Mouse (Mus musculus) heart, embryonic 11.5 days (tissue): Measurements from ENCODE around the gene Esrrb. TPM values are rescaled to one million over a fixed set of nuclear protein-coding genes. Genes with fewer than 3 reads are reported as not detected.

Experiments used
- ATAC-seq: fragments of 200-750 bp; cut with Nextera tagmentation; replicated peaks from 2 replicates; pipeline ENCODE4 v1.8.0; 2017; ENCODE audit warnings: moderate library complexity; ENCODE audit not compliant: insufficient number of reproducible peaks, low FRiP score, low TSS enrichment
- H3K27ac ChIP-seq: fragments of 300-500 bp; sonication (generic); 2 replicates; pipeline ENCODE4 v1.5.1; 2014; ENCODE audit warnings: mild to moderate bottlenecking, low read depth, low read length
- H3K27me3 ChIP-seq: fragments of 300-500 bp; sonication (generic); 2 replicates; pipeline ENCODE4 v1.6.1; 2014; ENCODE audit warnings: mild to moderate bottlenecking, low read length, mixed read lengths; ENCODE audit not compliant: control insufficient read depth, insufficient read depth
- H3K36me3 ChIP-seq: fragments of 300-500 bp; sonication (generic); 2 replicates; pipeline ENCODE4 v1.6.1; 2014; ENCODE audit warnings: mild to moderate bottlenecking, low read length, moderate library complexity, mixed read lengths; ENCODE audit not compliant: control insufficient read depth, insufficient read depth
- H3K4me1 ChIP-seq: fragments of 300-500 bp; sonication (generic); 2 replicates; pipeline ENCODE4 v1.6.1; 2014; ENCODE audit warnings: low read length; ENCODE audit not compliant: control insufficient read depth, insufficient read depth
- H3K4me2 ChIP-seq: fragments of 300-500 bp; sonication (generic); 2 replicates; pipeline ENCODE4 v1.6.1; 2014; ENCODE audit warnings: mild to moderate bottlenecking, moderate library complexity
- H3K4me3 ChIP-seq: fragments of 300-500 bp; sonication (generic); 2 replicates; pipeline ENCODE4 v1.5.1; 2014; ENCODE audit warnings: low read depth, low read length
- H3K9ac ChIP-seq: fragments of 300-500 bp; sonication (generic); 2 replicates; pipeline ENCODE4 v1.6.1; 2014; ENCODE audit warnings: mild to moderate bottlenecking, low read depth, low read length, moderate library complexity
- H3K9me3 ChIP-seq: fragments of 300-500 bp; sonication (generic); replicated peaks from 2 replicates; pipeline ENCODE4 v1.6.1; 2016; ENCODE audit warnings: low read length; ENCODE audit not compliant: control insufficient read depth
- WGBS: fragments of 180-500 bp; shearing (Covaris S2); extraction: QIAGEN DNeasy Blood & Tissue Kit; methylation state at CpG from one replicate; pipeline ENCODE4 v1.1.7; 2014; ENCODE audit not compliant: insufficient replicate concordance; 5-methylcytosine and 5-hydroxymethylcytosine counted together
- polyA plus RNA-seq: library from polyadenylated mRNA; unstranded; fragments of >200 nt; fragmentation: Nextera tagmentation; extraction: Ambion mirVana; gene quantifications from 2 replicates; pipeline ENCODE4 v1.2.1, GENCODE M21; 2014

Esrrb gene
- polyA plus RNA-seq, 1 experiment from 2014 or later: 1.6 TPM

GRCm38 (mm10) chr12:86469919-86470318 lies 109.0 kb downstream of the Esrrb start:
- no peaks in the 10 kb centered on the region; the same call in 1 of the 2 replicates for H3K27me3 ChIP-seq
- no peak overlapping the region for H3K27ac ChIP-seq
- H3K4me3 ChIP-seq: no peak overlapping the region
- H3K9ac ChIP-seq: no peak overlapping the region
- H3K36me3 ChIP-seq: no peaks in the 10 kb centered on the region
- 41% methylated on average over 23 of the region's 23 CpGs for WGBS
- peaks cover 10% of the 10 kb centered on the region for H3K4me1 ChIP-seq
- no peak for ATAC-seq
- H3K4me2 ChIP-seq: no peak overlapping the region
- H3K9me3 ChIP-seq: no peaks in the 10 kb centered on the region

GRCm38 (mm10) chr12:86470912-86471311 lies 110.0 kb downstream of the Esrrb start:
- H3K9ac ChIP-seq: no peak overlapping the region
- H3K27ac ChIP-seq: no peak overlapping the region
- ATAC-seq: no peak
- no peaks in the 10 kb centered on the region; the same call in 1 of the 2 replicates for H3K27me3 ChIP-seq
- H3K36me3 ChIP-seq: no peaks in the 10 kb centered on the region
- H3K4me2 ChIP-seq: no peak overlapping the region
- WGBS: 52% methylated on average over 6 of the region's 6 CpGs
- no peak overlapping the region for H3K4me3 ChIP-seq
- H3K4me1 ChIP-seq: peaks cover 19% of the 10 kb centered on the region
- no peaks in the 10 kb centered on the region for H3K9me3 ChIP-seq

- WGBS: 34% methylated on average over 12 of the region's 12 CpGs
- H3K27me3 ChIP-seq: no peaks in the 10 kb centered on the region; the same call in 1 of the 2 replicates
- no peaks in the 10 kb centered on the region for H3K9me3 ChIP-seq
- no peaks in the 10 kb centered on the region for H3K36me3 ChIP-seq
- no peak overlapping the region for H3K9ac ChIP-seq
- H3K27ac ChIP-seq: no peak overlapping the region
- no peak overlapping the region; the same call in 1 of the 2 replicates for H3K4me2 ChIP-seq
- no peak for ATAC-seq
- H3K4me3 ChIP-seq: no peak overlapping the region
- peaks cover 20% of the 10 kb centered on the region for H3K4me1 ChIP-seq
Observed at GRCm38 (mm10) chr12:86473630-86474029, 112.7 kb downstream of the Esrrb start.

GRCm38 (mm10) chr12:86475994-86476393 lies 115.1 kb downstream of the Esrrb start:
- ATAC-seq: no peak
- WGBS: 50% methylated on average over 7 of the region's 7 CpGs
- no peaks in the 10 kb centered on the region for H3K9me3 ChIP-seq
- no peaks in the 10 kb centered on the region for H3K36me3 ChIP-seq
- peaks cover 20% of the 10 kb centered on the region for H3K4me1 ChIP-seq
- no peak overlapping the region for H3K9ac ChIP-seq
- no peaks in the 10 kb centered on the region; the same call in 1 of the 2 replicates for H3K27me3 ChIP-seq
- H3K4me3 ChIP-seq: no peak overlapping the region
- H3K4me2 ChIP-seq: no peak overlapping the region
- H3K27ac ChIP-seq: no peak overlapping the region

GRCm38 (mm10) chr12:86478908-86479307 lies 118.0 kb downstream of the Esrrb start:
- peaks cover 31% of the 10 kb centered on the region for H3K4me1 ChIP-seq
- ATAC-seq: no peak
- no peaks in the 10 kb centered on the region for H3K36me3 ChIP-seq
- WGBS: 72% methylated on average over 5 of the region's 5 CpGs
- no peak overlapping the region for H3K9ac ChIP-seq
- no peaks in the 10 kb centered on the region for H3K9me3 ChIP-seq
- no peak overlapping the region for H3K4me3 ChIP-seq
- H3K4me2 ChIP-seq: no peak overlapping the region
- no peaks in the 10 kb centered on the region for H3K27me3 ChIP-seq
- H3K27ac ChIP-seq: no peak overlapping the region

GRCm38 (mm10) chr12:86482029-86482428 lies 121.1 kb downstream of the Esrrb start:
- H3K9ac ChIP-seq: no peak overlapping the region
- no peak overlapping the region for H3K4me3 ChIP-seq
- no peaks in the 10 kb centered on the region for H3K36me3 ChIP-seq
- WGBS: 47% methylated on average over 6 of the region's 6 CpGs
- no peaks in the 10 kb centered on the region for H3K27me3 ChIP-seq
- no peaks in the 10 kb centered on the region for H3K9me3 ChIP-seq
- H3K27ac ChIP-seq: no peak overlapping the region
- no peak overlapping the region for H3K4me2 ChIP-seq
- peaks cover 14% of the 10 kb centered on the region; the same call in 1 of the 2 replicates for H3K4me1 ChIP-seq
- ATAC-seq: no peak

GRCm38 (mm10) chr12:86483413-86483841 lies 122.5 kb downstream of the Esrrb start:
- Histone ChIP-seq H3K36me3 (no peaks in the 10 kb centered on the region), H3K9me3 (no peaks in the 10 kb centered on the region), H3K27ac (no peak overlapping the region), H3K27me3 (no peaks in the 10 kb centered on the region), H3K9ac (no peak overlapping the region), H3K4me1 (peaks cover 14% of the 10 kb centered on the region; the same call in 1 of the 2 replicates), H3K4me2 (no peak overlapping the region), H3K4me3 (no peak overlapping the region)
- ATAC-seq: no peak
- 40% methylated on average over 5 of the region's 5 CpGs for WGBS

GRCm38 (mm10) chr12:86488005-86488404 lies 127.1 kb downstream of the Esrrb start:
- 69% methylated on average over 3 of the region's 3 CpGs for WGBS
- ATAC-seq: no peak
- H3K4me3 ChIP-seq: no peak overlapping the region
- H3K9me3 ChIP-seq: no peaks in the 10 kb centered on the region
- H3K27me3 ChIP-seq: no peaks in the 10 kb centered on the region
- no peak overlapping the region for H3K4me2 ChIP-seq
- H3K36me3 ChIP-seq: no peaks in the 10 kb centered on the region
- peaks cover 15% of the 10 kb centered on the region for H3K4me1 ChIP-seq
- no peak overlapping the region for H3K27ac ChIP-seq
- no peak overlapping the region for H3K9ac ChIP-seq

GRCm38 (mm10) chr12:86490052-86490451 lies 129.1 kb downstream of the Esrrb start:
- Histone ChIP-seq H3K4me2 (no peak overlapping the region), H3K27me3 (no peaks in the 10 kb centered on the region), H3K4me1 (peaks cover 7% of the 10 kb centered on the region), H3K27ac (no peak overlapping the region), H3K9me3 (no peaks in the 10 kb centered on the region), H3K36me3 (no peaks in the 10 kb centered on the region), H3K4me3 (no peak overlapping the region), H3K9ac (no peak overlapping the region)
- ATAC-seq: no peak
- 81% methylated on average over 5 of the region's 5 CpGs for WGBS
